Mouse (Mus musculus): ENCODE measurements around the gene Fzd4.

Gene Fzd4

DNA sequence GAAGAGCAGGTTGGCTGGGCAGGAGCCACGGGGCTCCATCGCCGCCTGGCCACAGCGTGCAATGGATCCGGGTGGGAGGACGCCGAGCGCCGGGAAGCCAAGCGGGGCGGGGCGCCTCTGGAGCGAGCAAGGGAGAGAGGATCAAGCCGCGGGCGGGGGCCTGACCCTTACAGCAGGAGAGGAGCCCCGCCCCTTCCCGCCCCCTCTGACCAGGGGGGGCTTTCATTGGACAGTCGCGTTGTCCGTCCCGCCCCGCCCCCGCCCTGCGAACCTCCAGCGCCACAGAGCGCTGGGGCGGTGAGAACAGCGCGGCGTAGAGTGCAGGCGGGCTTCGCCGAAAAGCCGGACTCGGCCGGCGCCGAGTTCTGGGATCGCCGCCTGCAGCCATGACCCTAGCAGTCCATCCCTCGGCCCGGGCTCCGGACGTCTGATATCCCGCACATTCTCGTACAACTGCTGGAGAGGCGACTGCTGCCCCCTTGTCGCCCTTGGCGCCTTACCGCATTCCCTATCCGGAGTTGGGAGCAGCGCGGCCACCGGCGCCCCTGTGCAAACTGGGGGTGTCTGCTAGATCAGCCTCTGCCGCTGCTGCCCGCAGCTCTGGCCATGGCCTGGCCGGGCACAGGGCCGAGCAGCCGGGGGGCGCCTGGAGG lies at the start of gene Fzd4, which contains the start of gene Tmem135:
TSS of gene Fzd4 (plus strand) at position 275 of the 653 bp plus-strand sequence.
TSS of gene Tmem135 (minus strand) at position 142 of the 653 bp plus-strand sequence.
- DNase-seq, result peak; percentile 89 to 95

DNA sequence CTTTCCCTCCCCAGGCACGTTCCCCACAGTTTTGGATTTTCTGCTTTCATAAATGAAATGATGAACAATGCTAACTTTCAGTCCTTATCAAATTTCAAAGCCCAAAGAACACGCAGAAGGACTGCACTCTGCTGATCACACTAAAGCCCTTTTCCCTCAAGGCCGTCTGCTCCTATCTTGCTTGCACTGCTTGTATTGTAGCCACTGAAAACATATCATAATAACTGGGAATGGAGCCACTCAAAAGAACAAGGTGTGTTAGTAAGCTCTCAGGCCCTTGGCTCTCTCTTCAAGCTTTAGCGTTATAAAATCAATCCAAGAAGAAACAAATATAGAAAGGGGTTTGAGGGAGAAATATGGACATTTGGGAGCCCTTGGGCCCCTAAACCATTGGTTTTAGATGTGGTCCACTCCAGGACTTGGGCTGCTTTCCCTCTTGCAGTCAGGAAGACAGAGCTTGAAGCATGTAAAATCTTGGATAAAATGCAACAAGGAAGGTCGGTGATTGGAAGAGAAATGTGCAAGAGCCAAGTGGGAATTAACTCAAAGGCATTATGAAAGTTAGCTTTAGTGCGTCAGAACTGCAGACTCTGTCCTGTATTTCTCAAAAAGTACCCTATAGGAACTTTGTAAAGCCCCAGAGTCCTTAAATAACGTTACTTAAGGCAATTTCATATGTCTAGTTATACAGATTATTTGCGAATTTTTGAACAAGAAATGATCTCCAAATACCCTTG lies 48.5 kb upstream of the Fzd4 start:
- no peak for DNase-seq

GRCm38 (mm10) chr7:89356307-89356706 lies 47.8 kb upstream of the Fzd4 start:
- DNase-seq, result no peak

DNA sequence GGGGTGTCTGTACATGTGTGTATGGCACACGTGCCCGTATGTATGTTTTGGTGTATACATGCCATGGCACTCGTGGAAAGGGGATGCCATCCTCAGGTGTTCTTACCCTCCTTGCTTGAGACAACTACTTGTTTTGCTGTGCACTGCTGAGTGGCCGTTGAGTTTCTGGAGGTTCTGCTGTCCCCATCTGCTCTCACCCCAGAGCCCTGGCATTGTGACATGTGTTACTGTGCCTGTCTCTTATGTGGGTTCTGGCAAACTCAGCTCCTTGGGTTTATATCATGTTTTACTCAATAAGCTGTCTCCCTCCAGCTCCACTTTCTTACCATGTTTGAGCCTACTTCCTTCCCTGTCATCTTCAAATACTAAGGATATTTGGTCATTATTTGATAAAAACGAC lies 40.2 kb upstream of the Fzd4 start:
- DNase-seq, result peak; percentile 39 to 51

DNA sequence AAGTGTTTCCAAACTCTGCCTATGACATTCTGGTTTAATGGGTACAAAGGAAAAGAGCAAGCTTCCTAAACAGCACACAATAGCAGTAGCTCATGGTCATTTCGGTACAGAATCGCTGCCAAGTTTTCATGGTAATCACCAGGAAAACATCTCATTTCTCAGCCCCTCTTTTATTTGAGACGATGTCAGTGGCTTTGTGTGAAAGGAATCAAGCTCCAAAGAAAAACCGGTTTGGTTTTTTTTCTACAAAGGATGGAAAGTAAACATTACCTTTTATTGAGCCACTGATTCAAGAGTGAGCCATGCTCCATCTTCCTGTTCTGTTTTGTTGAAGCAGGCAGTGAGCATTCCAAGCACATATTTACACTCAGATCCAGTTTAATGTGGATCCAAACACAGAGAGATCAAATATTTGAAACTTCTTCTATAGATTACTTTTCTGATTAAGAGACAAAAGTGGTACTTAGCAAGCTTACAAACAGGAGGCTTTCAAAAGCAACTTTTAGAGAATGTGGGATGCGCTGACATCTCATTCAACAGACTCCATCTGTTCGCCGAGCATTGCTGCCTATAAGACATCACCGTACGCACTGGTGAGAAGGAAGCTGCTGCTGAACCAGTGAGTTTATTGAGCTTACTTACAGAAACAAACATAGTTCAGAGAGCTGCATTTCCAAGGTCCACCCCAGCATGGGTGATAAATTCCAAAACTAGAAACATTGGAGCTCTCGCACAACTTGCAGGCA lies 38.8 kb upstream of the Fzd4 start:
- no peak for DNase-seq

- DNase-seq, result no peak
Observed at GRCm38 (mm10) chr7:89367643-89368042, 36.5 kb upstream of the Fzd4 start.

GRCm38 (mm10) chr7:89370086-89370485 lies 34.1 kb upstream of the Fzd4 start:
- no peak for DNase-seq

GRCm38 (mm10) chr7:89370917-89371316 lies 33.2 kb upstream of the Fzd4 start:
- DNase-seq, result peak; percentile 14 to 19

GRCm38 (mm10) chr7:89371623-89372295 lies 32.4 kb upstream of the Fzd4 start:
- DNase-seq, result no peak

GRCm38 (mm10) chr7:89380935-89381705 lies 23.0 kb upstream of the Fzd4 start:
- no peak for DNase-seq

- DNase-seq, result no peak
Observed at GRCm38 (mm10) chr7:89382892-89383291, 21.3 kb upstream of the Fzd4 start.

DNA sequence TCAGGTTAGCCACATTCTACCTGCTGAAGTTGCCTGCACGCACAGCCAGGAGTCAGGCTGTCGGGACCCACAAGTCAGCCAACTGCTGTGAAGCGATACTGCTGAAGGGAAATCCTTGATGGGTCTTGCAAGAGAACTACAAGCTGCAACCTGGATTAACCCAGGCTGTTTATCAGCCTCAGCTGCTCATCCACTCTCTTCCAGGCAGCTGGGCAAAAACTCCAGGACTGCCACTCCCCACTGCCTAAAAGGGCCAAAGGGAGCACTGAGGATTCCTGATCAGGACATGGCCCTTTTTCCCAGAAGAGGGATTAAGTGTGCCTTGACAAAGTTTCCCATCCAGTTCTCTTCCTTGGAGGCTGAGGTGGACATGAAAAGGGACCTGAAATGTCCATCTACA lies 15.2 kb upstream of the Fzd4 start:
- DNase-seq, result no peak

- no peak for DNase-seq
Observed at GRCm38 (mm10) chr7:89390660-89391059, 13.5 kb upstream of the Fzd4 start.

DNA sequence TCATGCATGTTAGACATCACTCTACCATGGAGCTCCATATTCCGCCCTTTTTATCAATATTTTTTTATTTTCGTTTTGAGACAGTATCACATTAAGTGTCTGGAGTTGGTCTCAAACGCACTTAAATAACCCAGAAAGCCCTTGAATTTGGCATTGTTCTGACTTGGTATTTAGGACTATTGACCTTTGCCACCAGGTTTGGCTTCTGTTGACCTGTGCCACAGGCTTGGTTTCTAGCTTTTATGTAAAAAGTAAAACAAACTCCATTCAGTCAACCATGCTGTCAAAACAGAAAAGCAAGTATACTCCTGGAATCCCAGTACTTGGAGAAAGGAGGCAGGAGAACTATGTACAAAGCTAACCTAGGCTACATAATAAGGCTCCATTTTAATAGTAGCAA lies 12.9 kb upstream of the Fzd4 start:
- DNase-seq, result no peak

DNA sequence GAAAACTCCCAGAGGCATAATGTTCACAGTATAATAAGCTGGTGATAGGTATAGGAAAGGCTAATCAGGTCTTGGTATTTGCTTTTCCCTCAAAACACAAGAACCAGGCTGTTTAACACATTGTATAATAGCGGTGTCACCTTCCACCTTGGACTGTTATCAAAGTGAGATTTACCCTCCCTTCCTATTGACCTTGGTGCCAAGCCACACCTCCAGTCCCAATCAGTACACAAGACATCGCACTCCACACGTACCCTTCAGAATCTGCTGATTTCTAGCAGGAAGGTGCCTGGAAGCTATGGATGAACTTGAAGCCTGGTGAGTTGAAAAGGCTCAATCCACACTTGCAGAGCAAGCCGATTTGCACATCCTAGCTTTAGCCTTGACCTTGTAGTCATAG lies 12.3 kb upstream of the Fzd4 start:
- no peak for DNase-seq

DNA sequence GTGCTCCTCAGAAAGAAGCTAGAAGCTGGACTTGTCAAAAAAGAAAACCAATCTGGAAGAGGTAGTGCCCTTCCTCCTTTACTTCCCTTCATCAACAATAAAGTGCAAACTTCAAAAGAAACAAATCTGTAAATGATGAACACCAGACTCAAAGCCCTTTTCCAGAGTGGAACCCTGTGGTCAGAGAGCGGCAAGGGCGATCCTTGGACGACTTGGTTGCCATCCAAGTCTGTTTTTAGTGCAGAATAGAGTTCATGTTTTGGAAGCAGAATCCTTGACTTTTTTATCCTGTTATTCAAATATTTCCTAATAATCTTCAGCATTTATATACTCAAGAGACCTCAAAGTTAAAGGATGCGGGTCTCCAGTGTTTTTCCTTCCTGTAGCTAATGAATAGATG lies 11.8 kb upstream of the Fzd4 start:
- DNase-seq, result no peak

DNA sequence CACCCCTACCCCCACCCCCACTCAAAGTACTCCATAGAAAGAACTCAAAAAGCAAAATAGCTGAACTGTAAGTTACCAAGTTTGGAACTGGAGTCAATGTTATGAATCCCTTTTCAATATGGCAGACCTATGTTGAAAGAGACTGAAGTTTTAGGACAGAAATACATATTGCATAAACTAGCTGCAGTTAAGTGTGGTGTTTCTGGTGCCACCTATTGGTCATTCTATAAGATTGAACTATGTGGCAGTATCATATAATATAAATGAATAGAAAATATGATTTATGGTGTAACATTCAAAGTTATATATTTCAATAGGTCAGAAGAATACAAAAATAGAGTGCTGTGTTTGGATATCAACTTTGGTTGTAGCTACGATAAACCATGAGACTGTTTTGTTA lies 11.3 kb upstream of the Fzd4 start:
- no peak for DNase-seq

- DNase-seq, result no peak
Observed at GRCm38 (mm10) chr7:89395399-89395798, 8.8 kb upstream of the Fzd4 start.

DNA sequence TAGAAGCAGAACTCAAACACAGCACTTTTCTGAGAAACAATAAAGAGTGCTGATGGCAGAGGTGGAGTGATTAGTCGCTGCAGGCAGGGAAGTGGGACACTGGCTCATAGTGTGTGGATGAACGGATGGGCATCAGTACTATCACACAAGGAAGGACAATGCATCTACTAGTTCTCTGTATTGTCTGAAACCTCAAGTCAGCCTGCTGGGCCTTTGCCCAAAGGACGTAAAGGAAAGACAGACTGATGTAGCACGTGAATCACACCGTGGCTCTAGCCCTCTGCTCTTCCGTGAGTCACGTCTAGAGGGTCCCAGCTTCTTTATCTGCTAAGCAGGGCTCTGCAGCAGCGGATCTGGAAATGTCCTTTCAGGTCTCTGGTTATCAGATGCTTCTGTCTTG lies 7.8 kb upstream of the Fzd4 start:
- no peak for DNase-seq

- DNase-seq, result no peak
Observed at GRCm38 (mm10) chr7:89397837-89398534, 6.2 kb upstream of the Fzd4 start.

DNA sequence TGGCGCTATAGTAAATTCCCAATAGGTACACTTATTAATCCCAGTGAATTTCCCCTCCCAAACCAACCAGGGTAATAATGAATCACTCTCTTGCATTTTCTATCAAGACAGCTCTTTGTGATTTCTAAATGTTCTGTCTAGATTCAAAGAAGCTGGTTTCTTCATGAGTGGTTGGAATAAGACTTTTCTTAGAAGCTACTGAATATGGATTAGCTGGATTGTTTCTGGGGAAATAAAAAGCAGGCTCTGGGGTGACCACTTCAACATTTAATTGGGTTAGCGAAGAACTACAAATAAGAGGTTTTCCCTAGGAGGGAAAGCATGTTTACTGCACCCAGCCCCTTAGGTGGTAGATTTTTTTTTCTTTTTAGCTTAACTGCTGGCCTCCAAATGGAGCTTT lies 3.4 kb upstream of the Fzd4 start:
- no peak for DNase-seq

Data from cerebellum, postnatal 36 days (tissue).